Mouse (Mus musculus): ENCODE results near the gene Bnip3. TPM values are rescaled to one million over a fixed set of nuclear protein-coding genes. Genes with fewer than 3 reads are reported as not detected.

Bnip3 gene
- polyA plus RNA-seq (2015; fragmentation: Nextera tagmentation; extraction: Ambion mirVana), result 113 TPM in 2 replicates

- ATAC-seq (ENCODE audit: low FRiP score, low TSS enrichment), result peak; percentile 92
- peak within 1 kb of the TSS; percentile 87 for H3K9ac ChIP-seq (ENCODE audit: low read length)
- peak within 1 kb of the TSS; percentile 79 for H3K4me3 ChIP-seq (ENCODE audit: low read depth, low read length)
- under 1% methylated on average over 60 of the region's 66 CpGs for WGBS
- no peaks in the 10 kb centered on the region for H3K36me3 ChIP-seq (ENCODE audit: control insufficient read depth, insufficient read depth, low read length)
- no peak for TF ChIP-seq EP300 (optimal IDR thresholded peaks at IDR 0.05)
- TF ChIP-seq CTCF (IDR thresholded peaks at IDR 0.05; ENCODE audit: low read depth), result no peak
- 0 out of 2 replicates have a peak, but pooled peaks cover 3% of the 10 kb centered on the region for H3K4me1 ChIP-seq (replicated peaks; ENCODE audit: control insufficient read depth, insufficient read depth)
- peak within 1 kb of the TSS; percentile 86 for H3K27ac ChIP-seq (replicated peaks)
- H3K9me3 ChIP-seq (ENCODE audit: control insufficient read depth, low read length), result no peaks in the 10 kb centered on the region
- peak; percentile 97 for DNase-seq (ENCODE audit: low spot score)
- no peaks in the 10 kb centered on the region for H3K27me3 ChIP-seq (ENCODE audit: control insufficient read depth, insufficient read depth, low read length)
- H3K4me2 ChIP-seq (replicated peaks; ENCODE audit: low read depth), result peak within 1 kb of the TSS; percentile 92
These were observed at the start of gene Bnip3 for GRCm38 (mm10) chr7:138909277-138910192. Gene Bnip3, minus strand, starts transcription at chr7:138909519.

GRCm38 (mm10) chr7:138957106-138957505, 47.8 kb upstream of the Bnip3 start:
- Histone ChIP-seq H3K27ac (replicated peaks) (no peak overlapping the region), H3K4me2 (replicated peaks; ENCODE audit: low read depth) (no peak overlapping the region), H3K36me3 (ENCODE audit: control insufficient read depth, insufficient read depth, low read length) (no peaks in the 10 kb centered on the region), H3K4me1 (replicated peaks; ENCODE audit: control insufficient read depth, insufficient read depth) (no peaks in the 10 kb centered on the region), H3K27me3 (ENCODE audit: control insufficient read depth, insufficient read depth, low read length) (no peaks in the 10 kb centered on the region), H3K9ac (ENCODE audit: low read length) (no peak overlapping the region), H3K4me3 (ENCODE audit: low read depth, low read length) (no peak overlapping the region), H3K9me3 (ENCODE audit: control insufficient read depth, low read length) (no peaks in the 10 kb centered on the region)
- DNase-seq (ENCODE audit: low spot score) (no peak), ATAC-seq (ENCODE audit: low FRiP score, low TSS enrichment) (no peak)
- 68% methylated on average over 6 of the region's 6 CpGs for WGBS
- TF ChIP-seq EP300 (optimal IDR thresholded peaks at IDR 0.05) (no peak), CTCF (IDR thresholded peaks at IDR 0.05; ENCODE audit: low read depth) (no peak)

GRCm38 (mm10) chr7:138955787-138956186, 46.5 kb upstream of the Bnip3 start:
- Histone ChIP-seq H3K9ac (ENCODE audit: low read length) (no peak overlapping the region), H3K36me3 (ENCODE audit: control insufficient read depth, insufficient read depth, low read length) (no peaks in the 10 kb centered on the region), H3K27ac (replicated peaks) (no peak overlapping the region), H3K4me2 (replicated peaks; ENCODE audit: low read depth) (no peak overlapping the region), H3K9me3 (ENCODE audit: control insufficient read depth, low read length) (no peaks in the 10 kb centered on the region), H3K27me3 (ENCODE audit: control insufficient read depth, insufficient read depth, low read length) (no peaks in the 10 kb centered on the region), H3K4me1 (replicated peaks; ENCODE audit: control insufficient read depth, insufficient read depth) (no peaks in the 10 kb centered on the region), H3K4me3 (ENCODE audit: low read depth, low read length) (no peak overlapping the region)
- ATAC-seq (ENCODE audit: low FRiP score, low TSS enrichment) (no peak), DNase-seq (ENCODE audit: low spot score) (no peak)
- TF ChIP-seq EP300 (optimal IDR thresholded peaks at IDR 0.05), result no peak
- 78% methylated on average over 7 of the region's 7 CpGs for WGBS

DNA sequence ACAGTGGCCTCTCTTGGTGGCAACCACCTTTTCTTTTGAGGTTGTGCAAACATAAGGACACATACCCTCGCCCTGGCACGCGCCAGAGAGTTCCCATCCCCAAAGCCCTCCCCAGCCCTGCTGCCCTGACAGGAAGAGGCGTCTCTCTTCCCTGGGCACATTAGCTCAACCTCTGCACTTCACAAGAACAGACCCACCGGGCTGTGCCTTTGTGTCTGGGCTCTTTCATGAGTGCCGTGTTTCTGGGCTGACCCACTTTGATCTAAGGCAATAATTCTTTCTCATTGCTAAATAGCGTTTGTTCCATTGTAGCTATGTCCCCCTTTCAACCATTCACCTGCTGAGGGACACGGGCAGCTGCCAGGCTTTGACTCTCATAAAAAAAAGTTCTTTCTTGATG, 39.0 kb upstream of the Bnip3 start:
- no peak overlapping the region for H3K9ac ChIP-seq (ENCODE audit: low read length)
- no peaks in the 10 kb centered on the region for H3K36me3 ChIP-seq (ENCODE audit: control insufficient read depth, insufficient read depth, low read length)
- no peak overlapping the region for H3K27ac ChIP-seq (replicated peaks)
- no peak overlapping the region for H3K4me3 ChIP-seq (ENCODE audit: low read depth, low read length)
- no peak for TF ChIP-seq EP300 (optimal IDR thresholded peaks at IDR 0.05)
- TF ChIP-seq CTCF (IDR thresholded peaks at IDR 0.05; ENCODE audit: low read depth), result no peak
- DNase-seq (ENCODE audit: low spot score), result no peak
- H3K27me3 ChIP-seq (ENCODE audit: control insufficient read depth, insufficient read depth, low read length), result no peaks in the 10 kb centered on the region
- H3K4me1 ChIP-seq (replicated peaks; ENCODE audit: control insufficient read depth, insufficient read depth), result no peaks in the 10 kb centered on the region
- no peak overlapping the region for H3K4me2 ChIP-seq (replicated peaks; ENCODE audit: low read depth)
- ATAC-seq (ENCODE audit: low FRiP score, low TSS enrichment), result no peak
- no peaks in the 10 kb centered on the region for H3K9me3 ChIP-seq (ENCODE audit: control insufficient read depth, low read length)
- 48% methylated on average over 8 of the region's 8 CpGs for WGBS

- H3K27ac ChIP-seq (replicated peaks), result no peak overlapping the region
- H3K36me3 ChIP-seq (ENCODE audit: control insufficient read depth, insufficient read depth, low read length), result no peaks in the 10 kb centered on the region
- no peak for DNase-seq (ENCODE audit: low spot score)
- WGBS, result 84% methylated on average over 8 of the region's 8 CpGs
- no peak overlapping the region for H3K9ac ChIP-seq (ENCODE audit: low read length)
- no peak overlapping the region for H3K4me3 ChIP-seq (ENCODE audit: low read depth, low read length)
- H3K9me3 ChIP-seq (ENCODE audit: control insufficient read depth, low read length), result no peaks in the 10 kb centered on the region
- TF ChIP-seq EP300 (optimal IDR thresholded peaks at IDR 0.05), result no peak
- peak; percentile 21; the same call in 1 of the 2 replicates for TF ChIP-seq CTCF (IDR thresholded peaks at IDR 0.05; ENCODE audit: low read depth)
- no peaks in the 10 kb centered on the region for H3K4me1 ChIP-seq (replicated peaks; ENCODE audit: control insufficient read depth, insufficient read depth)
- ATAC-seq (ENCODE audit: low FRiP score, low TSS enrichment), result no peak
- no peaks in the 10 kb centered on the region for H3K27me3 ChIP-seq (ENCODE audit: control insufficient read depth, insufficient read depth, low read length)
- no peak overlapping the region for H3K4me2 ChIP-seq (replicated peaks; ENCODE audit: low read depth)
These were observed 38.4 kb upstream of the Bnip3 start for GRCm38 (mm10) chr7:138947741-138948140.

- 51% methylated on average over 3 of the region's 3 CpGs for WGBS
- DNase-seq (ENCODE audit: low spot score), result no peak
- H3K9ac ChIP-seq (ENCODE audit: low read length), result no peak overlapping the region
- peaks cover 8% of the 10 kb centered on the region; the same call in 1 of the 2 replicates for H3K27me3 ChIP-seq (ENCODE audit: control insufficient read depth, insufficient read depth, low read length)
- no peaks in the 10 kb centered on the region for H3K9me3 ChIP-seq (ENCODE audit: control insufficient read depth, low read length)
- H3K27ac ChIP-seq (replicated peaks), result no peak overlapping the region
- H3K36me3 ChIP-seq (ENCODE audit: control insufficient read depth, insufficient read depth, low read length), result no peaks in the 10 kb centered on the region
- TF ChIP-seq CTCF (IDR thresholded peaks at IDR 0.05; ENCODE audit: low read depth), result no peak
- no peak for TF ChIP-seq EP300 (optimal IDR thresholded peaks at IDR 0.05)
- H3K4me2 ChIP-seq (replicated peaks; ENCODE audit: low read depth), result no peak overlapping the region
- H3K4me3 ChIP-seq (ENCODE audit: low read depth, low read length), result no peak overlapping the region
- ATAC-seq (ENCODE audit: low FRiP score, low TSS enrichment), result no peak
- no peaks in the 10 kb centered on the region for H3K4me1 ChIP-seq (replicated peaks; ENCODE audit: control insufficient read depth, insufficient read depth)
These were observed 36.3 kb upstream of the Bnip3 start for GRCm38 (mm10) chr7:138945668-138946067.

All from stomach, postnatal 0 days (tissue).